9 mouse cellular contexts compared by ENCODE assay signal in genomic region chr11:105507972-105508659, GRCm38 (mm10). TPM values are rescaled to one million over a fixed set of nuclear protein-coding genes. Genes with fewer than 3 reads are reported as not detected.
DNase-seq lines count a peak whose midpoint lies in the region; ATAC-seq lines count a peak whose summit lies in the region.
"Had no signal": no experiment of that assay in that cellular context is flagged by ENCODE, and none has a peak within 500 bp of the region (broad histone marks: within the 10 kb centered on the region; RNA-seq: fewer than 3 reads in every experiment).

No protein-coding gene starts in this region.

- no peaks in the 10 kb centered on the region for H3K9me3 ChIP-seq in lung, embryonic 15.5 days
- H3K9me3 ChIP-seq in forebrain, embryonic 14.5 days (replicated peaks; ENCODE audit: control insufficient read depth, low read length), result no peaks in the 10 kb centered on the region
- no peaks in the 10 kb centered on the region for H3K9me3 ChIP-seq in neural tube, embryonic 15.5 days (replicated peaks)
- H3K9me3 ChIP-seq: liver, embryonic 15.5 days had no signal

- peak; percentile 47; the same call in 1 of the 2 replicates for ATAC-seq in lung, embryonic 15.5 days (ENCODE audit: borderline replicate concordance, extremely low read depth, low FRiP score, low TSS enrichment)
- ATAC-seq in forebrain, embryonic 14.5 days, result peak; percentile 89
- peak; percentile 87 for ATAC-seq in neural tube, embryonic 15.5 days (ENCODE audit: low FRiP score)

- no peak overlapping the region for H3K9ac ChIP-seq in lung, embryonic 15.5 days
- no peak overlapping the region for H3K9ac ChIP-seq in forebrain, embryonic 14.5 days (ENCODE audit: low read length)
- H3K9ac ChIP-seq in neural tube, embryonic 15.5 days (replicated peaks), result 0 out of 2 replicates have a peak overlapping the region, but pooled peaks have one; percentile 14
- H3K9ac ChIP-seq: liver, embryonic 15.5 days had no signal

- H3K4me2 ChIP-seq in lung, embryonic 15.5 days, result peak overlapping the region; percentile 10; the same call in 1 of the 2 replicates
- peak overlapping the region; percentile 30 for H3K4me2 ChIP-seq in forebrain, embryonic 14.5 days (ENCODE audit: low read length)
- peak overlapping the region; percentile 45 for H3K4me2 ChIP-seq in neural tube, embryonic 15.5 days
- H3K4me2 ChIP-seq: liver, embryonic 15.5 days had no signal

- whole genome bisulfite sequencing in lung, embryonic 15.5 days, result 11% methylated on average over 6 of the region's 6 CpGs
- WGBS in forebrain, embryonic 14.5 days, result under 1% methylated on average over 6 of the region's 6 CpGs
- WGBS in neural tube, embryonic 15.5 days, result 6% methylated on average over 5 of the region's 6 CpGs

- no peaks in the 10 kb centered on the region for H3K36me3 ChIP-seq in lung, embryonic 15.5 days
- no peaks in the 10 kb centered on the region for H3K36me3 ChIP-seq in forebrain, embryonic 14.5 days (ENCODE audit: control insufficient read depth, insufficient read depth, low read length)
- no peaks in the 10 kb centered on the region for H3K36me3 ChIP-seq in neural tube, embryonic 15.5 days
- H3K36me3 ChIP-seq: liver, embryonic 15.5 days had no signal

- intact Hi-C loops in gastrocnemius, postnatal 14 days (cut with DNase I; ENCODE audit: low total_unique reads), result no loop called here

- H3K4me3 ChIP-seq in lung, embryonic 15.5 days, result no peak overlapping the region
- no peak overlapping the region for H3K4me3 ChIP-seq in forebrain, embryonic 14.5 days (ENCODE audit: low read depth, low read length)
- H3K4me3 ChIP-seq in neural tube, embryonic 15.5 days (replicated peaks), result no peak overlapping the region
- H3K4me3 ChIP-seq: liver, embryonic 15.5 days had no signal

- DNase-seq in lung, postnatal 36 days, result no peak
- peak; percentile 95 for DNase-seq in forebrain, embryonic 14.5 days (ENCODE audit: low spot score)
- peak; percentile 20 to 55 for DNase-seq in layer of hippocampus, postnatal 10 days (ENCODE audit: low spot score in 2 of 2)
- DNase-seq in gastrocnemius, postnatal 14 days, result no peak
- DNase-seq in urinary bladder, postnatal 25 days (ENCODE audit: low spot score), result no peak
- DNase-seq in thymus, postnatal 14 days, result no peak

- H3K27me3 ChIP-seq in lung, embryonic 15.5 days, result no peaks in the 10 kb centered on the region
- H3K27me3 ChIP-seq in forebrain, embryonic 14.5 days (replicated peaks; ENCODE audit: control insufficient read depth, insufficient read depth, low read length), result no peaks in the 10 kb centered on the region
- no peaks in the 10 kb centered on the region for H3K27me3 ChIP-seq in neural tube, embryonic 15.5 days (replicated peaks)

- H3K4me1 ChIP-seq in lung, embryonic 15.5 days, result peaks cover 45% of the 10 kb centered on the region
- peaks cover 24% of the 10 kb centered on the region for H3K4me1 ChIP-seq in forebrain, embryonic 14.5 days (ENCODE audit: control insufficient read depth, insufficient read depth, low read length)
- H3K4me1 ChIP-seq in neural tube, embryonic 15.5 days, result peaks cover 42% of the 10 kb centered on the region
- H3K4me1 ChIP-seq: liver, embryonic 15.5 days had no signal

- H3K27ac ChIP-seq in lung, embryonic 15.5 days, result peak overlapping the region; percentile 71
- peak overlapping the region; percentile 90 for H3K27ac ChIP-seq in forebrain, embryonic 14.5 days (ENCODE audit: low read depth, low read length)
- H3K27ac ChIP-seq in neural tube, embryonic 15.5 days (replicated peaks), result peak overlapping the region; percentile 85
- H3K27ac ChIP-seq: liver, embryonic 15.5 days had no signal

RNA-seq across cellular contexts. Expression of gene March10, which starts 51.6 kb away (rescaled TPM):
- 0.13 and 0.15 TPM in 2 replicates for polyA plus RNA-seq in lung, embryonic 15.5 days (2015; fragmentation: Nextera tagmentation; extraction: Ambion mirVana)
- polyA plus RNA-seq in forebrain, embryonic 14.5 days (2014; fragmentation: Nextera tagmentation; extraction: Ambion mirVana), result 0.23 and 0.41 TPM in 2 replicates
- 1 to 10 TPM in 1 of 2 experiments, under 1 TPM in 1; 0.31 to 1.0 TPM for total RNA-seq in layer of hippocampus, postnatal 10 days (2021)
- 0.38 and 0.73 TPM in 2 replicates for polyA plus RNA-seq in neural tube, embryonic 15.5 days (2015; fragmentation: Nextera tagmentation; extraction: Ambion mirVana)
- total RNA-seq in gastrocnemius, postnatal 14 days (2021), result not detected
- polyA plus RNA-seq: liver, embryonic 15.5 days had no signal

Comparison
In these comparisons a context has a peak if more than half of its experiments do, and no peak if none do; other contexts are left out.
1. DNase-seq: peak in forebrain, embryonic 14.5 days (single experiment) and layer of hippocampus, postnatal 10 days (2 of 2); none in lung, postnatal 36 days (single experiment), gastrocnemius, postnatal 14 days (single experiment), urinary bladder, postnatal 25 days (single experiment) and thymus, postnatal 14 days (single experiment).
2. Peak in every context shown above with its lines, with median percentiles within 50 percentile points of each other: ATAC-seq, H3K27ac ChIP-seq and H3K4me2 ChIP-seq.